Mouse (Mus musculus) brain, embryonic 14.5 days (tissue): ENCODE measurements around the gene Cep128. TPM values are rescaled to one million over a fixed set of nuclear protein-coding genes. Genes with fewer than 3 reads are reported as not detected.
A peak's percentile ranks its signal among the peaks of the same experiment; 100 is the strongest.
"Not testable (repeated sequence)": the region's sequence is repeated elsewhere in the genome, so short reads cannot be mapped to it uniquely, and the experiment has no call there.

Experiments used
- DNase-seq: peaks from one replicate; pipeline ENCODE4 v3.0.0-alpha.2; 2011; ENCODE audit warnings: low read depth
- CTCF ChIP-seq: fragments of 200-500 bp; IDR thresholded peaks from 2 replicates; pipeline ENCODE4 v1.5.1; 2012; ENCODE audit warnings: inconsistent platforms, mild to moderate bottlenecking, moderate library complexity, borderline replicate concordance; ENCODE audit not compliant: insufficient read depth, insufficient read length; ENCODE audit errors: extremely low read depth
- POLR2A ChIP-seq: fragments of 200-500 bp; IDR thresholded peaks from 2 replicates; pipeline ENCODE4 v1.6.1; 2012; ENCODE audit warnings: mild to moderate bottlenecking, inconsistent platforms, borderline replicate concordance; ENCODE audit not compliant: poor library complexity, insufficient read depth, insufficient read length, severe bottlenecking; ENCODE audit errors: extremely low read depth
- polyA plus RNA-seq: library from polyadenylated mRNA; depleted of rRNA; stranded (reverse); fragments of >200 nt; gene quantifications from 2 replicates; pipeline ENCODE4 v1.2.3, GENCODE M21; 2012

Cep128 gene
- polyA plus RNA-seq, 1 experiment: 5.3 TPM

DNA sequence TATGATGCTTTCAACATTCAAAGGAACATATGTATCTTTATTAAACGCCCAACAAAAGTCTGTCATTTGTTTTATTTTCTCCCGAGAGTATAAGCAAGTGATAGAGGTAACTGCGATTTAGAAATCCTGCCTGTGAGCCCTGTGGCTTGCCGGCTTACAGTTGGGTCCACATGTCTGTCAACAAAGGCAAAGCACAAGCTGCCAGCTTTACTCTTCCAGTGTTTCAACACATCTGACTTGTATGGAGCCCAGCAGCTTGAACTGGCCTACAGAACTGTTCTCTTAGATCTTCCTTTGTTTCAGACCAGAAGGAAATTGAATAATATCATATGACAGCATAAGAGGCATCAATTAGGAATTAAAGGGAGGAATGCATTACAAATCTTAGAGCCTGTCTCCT, 357.1 kb downstream of the Cep128 start:
- no peak for DNase-seq
- TF ChIP-seq CTCF: no peak
- TF ChIP-seq POLR2A: no peak

DNA sequence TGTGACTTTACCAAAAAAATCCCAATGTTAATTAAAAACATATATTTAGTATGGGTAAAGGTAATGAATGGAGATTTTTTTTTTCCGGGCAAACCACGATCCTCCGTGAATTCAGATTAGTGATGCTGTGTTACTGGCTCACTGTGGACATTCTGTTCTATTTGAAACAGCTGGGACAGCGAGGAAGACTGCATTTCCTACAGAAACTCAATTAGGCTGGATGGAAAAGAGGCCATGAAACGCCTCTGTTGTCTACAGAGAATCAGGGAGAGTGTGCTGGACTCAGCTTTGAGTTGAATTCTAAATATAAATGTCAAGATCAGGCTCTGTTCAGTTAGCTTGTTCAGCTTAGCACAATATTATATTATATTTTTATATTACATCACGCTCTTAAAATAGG, 369.1 kb downstream of the Cep128 start:
- TF ChIP-seq CTCF: no peak
- no peak for TF ChIP-seq POLR2A
- no peak for DNase-seq

DNA sequence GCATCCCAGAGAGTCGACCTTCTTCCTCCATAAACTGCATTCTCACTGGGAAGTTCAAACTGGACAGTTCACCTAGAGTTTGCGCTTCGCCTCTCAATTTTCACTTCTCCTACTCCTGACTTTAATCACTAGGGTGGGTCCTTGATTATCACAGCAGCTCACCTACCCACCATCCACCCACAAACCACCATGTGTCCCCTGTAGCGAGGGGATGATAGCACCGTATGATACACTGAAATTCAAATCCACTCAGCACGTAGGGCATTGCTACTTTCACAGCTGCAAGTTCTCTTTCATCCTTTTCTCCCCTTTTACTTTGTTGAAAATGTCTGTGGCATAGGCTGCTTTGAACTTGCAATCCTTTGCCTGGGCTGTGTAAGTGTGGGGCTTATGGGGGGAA, 371.2 kb downstream of the Cep128 start:
- no peak for TF ChIP-seq POLR2A
- no peak for TF ChIP-seq CTCF
- DNase-seq: no peak

- peak; percentile 53 for DNase-seq
- TF ChIP-seq POLR2A (no peak), CTCF (no peak)
Observed at GRCm38 (mm10) chr12:91012184-91012583, 372.0 kb downstream of the Cep128 start.

DNA sequence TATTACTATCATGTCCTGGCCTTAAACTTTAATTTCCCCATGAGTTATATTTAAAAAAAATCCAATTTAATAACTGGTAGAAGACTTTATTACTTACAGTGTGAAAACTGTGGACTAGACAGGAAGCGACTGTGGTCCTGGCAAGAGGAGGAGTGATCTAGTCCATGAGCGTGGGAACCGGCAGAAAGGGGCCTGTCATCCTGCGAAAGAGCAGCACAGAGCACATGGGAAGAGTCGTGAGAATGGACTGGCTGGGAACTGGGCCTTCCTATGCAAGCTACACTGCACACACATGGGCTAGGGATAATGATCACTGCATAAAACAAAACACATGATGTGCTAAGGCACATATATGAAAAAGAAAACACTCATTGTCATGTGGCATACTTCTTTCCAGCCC, 375.5 kb downstream of the Cep128 start:
- no peak for DNase-seq
- TF ChIP-seq POLR2A: no peak
- no peak for TF ChIP-seq CTCF

GRCm38 (mm10) chr12:91008170-91008569, 376.0 kb downstream of the Cep128 start:
- TF ChIP-seq POLR2A: no peak
- TF ChIP-seq CTCF: no peak

DNA sequence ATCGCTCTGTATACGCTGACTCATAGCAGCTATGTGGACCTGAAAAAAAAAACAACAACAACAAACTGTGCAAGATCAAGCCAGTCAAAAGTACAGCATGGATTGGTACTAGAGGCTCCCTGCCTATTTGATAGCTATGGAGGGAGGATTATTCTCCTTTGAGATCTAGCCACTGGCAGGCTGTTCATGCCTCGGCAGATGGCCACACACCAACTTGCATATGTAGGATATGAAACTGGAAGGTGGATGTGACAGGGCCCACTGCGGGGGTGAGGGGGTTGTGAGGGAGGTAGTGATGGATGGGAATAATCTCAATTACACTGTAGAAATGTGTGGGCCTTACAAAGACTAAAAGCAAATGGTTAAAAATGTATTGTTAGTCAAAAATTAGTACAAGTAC, 386.7 kb downstream of the Cep128 start:
- TF ChIP-seq POLR2A: no peak
- TF ChIP-seq CTCF: no peak
- no peak for DNase-seq

More at GRCm38 (mm10) chr12:91008170-91008569, 376.0 kb downstream of the Cep128 start:
- no peak for DNase-seq

DNA sequence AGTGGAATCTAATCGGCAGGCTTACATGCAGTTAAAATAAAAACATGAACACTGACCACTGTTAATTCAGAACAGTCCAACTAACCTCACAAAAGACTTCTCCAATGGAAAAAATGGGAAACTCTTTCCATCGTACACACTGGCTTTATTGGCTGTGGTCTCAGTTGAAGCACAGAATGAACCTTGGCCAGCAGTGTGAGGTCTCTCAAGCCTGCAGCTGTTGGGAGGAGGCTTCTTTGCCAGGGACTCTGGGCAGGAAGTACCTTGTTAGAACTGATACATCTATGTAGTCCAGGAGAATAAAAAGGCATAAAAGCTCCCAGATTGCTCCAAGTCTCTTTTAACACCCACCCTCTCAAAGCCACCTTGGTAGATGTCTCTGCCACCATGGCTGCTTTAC, 390.9 kb downstream of the Cep128 start:
- TF ChIP-seq POLR2A (no peak), CTCF (no peak)
- DNase-seq: no peak

- no peak for TF ChIP-seq CTCF
- no peak for TF ChIP-seq POLR2A
- no peak for DNase-seq
Observed at GRCm38 (mm10) chr12:90987782-90988181, 396.4 kb downstream of the Cep128 start.

DNA sequence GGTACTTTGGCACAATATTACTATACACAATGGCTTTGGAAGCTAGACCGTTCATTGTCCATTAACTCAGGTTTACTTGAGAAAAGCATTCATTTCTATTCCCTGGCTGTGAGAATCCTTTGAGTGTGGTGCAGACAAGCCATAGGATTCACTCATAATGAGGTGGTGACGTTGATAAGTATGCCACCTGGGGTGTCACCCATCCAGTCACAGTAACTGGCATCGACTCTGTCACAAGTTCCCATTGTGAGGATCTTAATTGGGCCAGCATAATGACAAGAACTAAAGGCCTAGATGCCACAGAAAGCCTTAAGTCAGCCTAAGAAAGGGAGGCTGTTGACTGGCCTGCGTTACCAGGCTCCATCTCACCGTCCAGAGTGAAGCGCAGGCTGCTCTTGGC, 396.9 kb downstream of the Cep128 start:
- DNase-seq: peak; percentile 61
- TF ChIP-seq CTCF (no peak), POLR2A (no peak)

- no peak for TF ChIP-seq CTCF
- no peak for TF ChIP-seq POLR2A
- DNase-seq: no peak
Observed at GRCm38 (mm10) chr12:90982018-90982417, 402.2 kb downstream of the Cep128 start.

DNA sequence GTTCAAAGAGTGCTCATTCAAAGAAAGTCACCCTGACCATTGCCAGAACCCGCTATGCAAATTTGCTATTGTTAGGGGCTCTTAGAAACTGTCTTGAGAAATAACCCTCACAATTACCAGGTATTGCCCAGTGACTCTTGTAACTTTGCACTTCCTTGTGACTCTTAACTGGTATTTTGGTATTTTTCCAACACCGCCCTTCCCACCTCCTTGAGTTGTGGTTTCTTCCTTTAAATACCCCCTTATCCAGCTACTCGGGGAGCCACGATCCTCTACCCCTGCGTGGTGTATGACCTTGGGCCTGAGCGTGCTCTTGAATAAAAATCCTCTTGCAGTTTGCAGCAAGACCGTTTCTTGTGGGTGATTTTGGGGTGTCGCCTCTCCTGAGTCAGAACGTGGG, 407.8 kb downstream of the Cep128 start:
- not testable (repeated sequence) for DNase-seq

DNA sequence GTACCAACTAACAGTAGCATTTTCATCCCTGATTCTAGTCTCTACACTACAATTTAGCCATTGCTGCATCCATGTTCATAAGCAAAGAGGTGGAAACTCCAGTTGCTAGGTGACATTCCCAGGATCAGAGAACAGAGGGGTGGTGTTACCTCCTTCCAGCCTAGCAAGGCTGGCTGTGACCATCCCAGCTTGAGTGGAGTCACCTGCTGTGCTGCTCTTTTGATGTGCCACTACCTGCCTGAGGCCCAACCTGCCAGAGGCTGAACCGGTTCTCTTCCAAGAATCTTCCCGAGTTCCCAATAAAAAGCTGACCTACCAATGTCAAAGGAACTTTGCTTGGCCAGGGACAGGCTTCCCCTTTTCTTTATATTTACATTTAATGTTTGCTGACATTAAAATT, 408.8 kb downstream of the Cep128 start:
- no peak for DNase-seq
- no peak for TF ChIP-seq POLR2A
- TF ChIP-seq CTCF: no peak
